Mouse (Mus musculus) intestine, embryonic 16.5 days (tissue): ENCODE data around the gene Sp100. TPM values are rescaled to one million over a fixed set of nuclear protein-coding genes. Genes with fewer than 3 reads are reported as not detected.

ENCODE experiments used
- ATAC-seq: fragments of 200-750 bp; cut with Nextera tagmentation; 2 replicates; pipeline ENCODE4 v1.8.0; 2017; ENCODE audit warnings: moderate TSS enrichment, moderate library complexity
- H3K27ac ChIP-seq: fragments of 300-500 bp; sonication (generic); 2 replicates; pipeline ENCODE4 v1.5.1; 2014; ENCODE audit warnings: mild to moderate bottlenecking, low read length
- H3K27me3 ChIP-seq: fragments of 300-500 bp; sonication (generic); replicated peaks from 2 replicates; pipeline ENCODE4 v1.6.1; 2014; ENCODE audit warnings: low read length, control low read depth, mixed read lengths; ENCODE audit not compliant: control insufficient read depth, insufficient read depth
- H3K36me3 ChIP-seq: fragments of 300-500 bp; sonication (generic); 2 replicates; pipeline ENCODE4 v1.6.1; 2014; ENCODE audit warnings: low read length, control low read depth; ENCODE audit not compliant: control insufficient read depth, insufficient read depth
- H3K4me1 ChIP-seq: fragments of 300-500 bp; sonication (generic); 2 replicates; pipeline ENCODE4 v1.6.1; 2014; ENCODE audit warnings: low read length, control low read depth, mixed read lengths; ENCODE audit not compliant: control insufficient read depth, insufficient read depth
- H3K4me2 ChIP-seq: fragments of 300-500 bp; sonication (generic); 2 replicates; pipeline ENCODE4 v1.6.1; 2014; ENCODE audit warnings: low read depth, low read length, control low read depth
- H3K4me3 ChIP-seq: fragments of 300-500 bp; sonication (generic); 2 replicates; pipeline ENCODE4 v1.5.1; 2014; ENCODE audit warnings: mild to moderate bottlenecking, low read length
- H3K9ac ChIP-seq: fragments of 300-500 bp; sonication (generic); 2 replicates; pipeline ENCODE4 v1.6.1; 2014; ENCODE audit warnings: low read depth, low read length
- H3K9me3 ChIP-seq: fragments of 300-500 bp; sonication (generic); 2 replicates; pipeline ENCODE4 v1.6.1; 2016; ENCODE audit warnings: low read length, control low read depth; ENCODE audit not compliant: control insufficient read depth
- WGBS: fragments of 180-500 bp; shearing (Covaris S2); extraction: QIAGEN DNeasy Blood & Tissue Kit; methylation state at CpG from one replicate; pipeline ENCODE4 v1.1.7; 2014; 5-methylcytosine and 5-hydroxymethylcytosine counted together
- microRNA-seq: library from miRNA; unstranded; fragments of <30 nt; microRNA quantifications from one replicate; pipeline ENCODE4, GENCODE M21; 2016
- polyA plus RNA-seq: library from polyadenylated mRNA; unstranded; fragments of >200 nt; fragmentation: Nextera tagmentation; extraction: Ambion mirVana; gene quantifications from 2 replicates; pipeline ENCODE4 v1.2.1, GENCODE M21; 2015

Sp100 gene
- polyA plus RNA-seq, 1 experiment from 2014 or later: 3.7 TPM

- no peak overlapping the region; the same call in 1 of the 2 replicates for H3K9ac ChIP-seq
- 79% methylated on average over 11 of the region's 11 CpGs for WGBS
- H3K4me3 ChIP-seq: no peak overlapping the region
- no peaks in the 10 kb centered on the region for H3K27me3 ChIP-seq
- ATAC-seq: no peak
- no peaks in the 10 kb centered on the region for H3K4me1 ChIP-seq
- H3K9me3 ChIP-seq: no peaks in the 10 kb centered on the region
- H3K27ac ChIP-seq: no peak overlapping the region
- H3K4me2 ChIP-seq: no peak overlapping the region
- H3K36me3 ChIP-seq: no peaks in the 10 kb centered on the region
These were observed 102.3 kb downstream of the Sp100 start for GRCm38 (mm10) chr1:85751932-85752680.

DNA sequence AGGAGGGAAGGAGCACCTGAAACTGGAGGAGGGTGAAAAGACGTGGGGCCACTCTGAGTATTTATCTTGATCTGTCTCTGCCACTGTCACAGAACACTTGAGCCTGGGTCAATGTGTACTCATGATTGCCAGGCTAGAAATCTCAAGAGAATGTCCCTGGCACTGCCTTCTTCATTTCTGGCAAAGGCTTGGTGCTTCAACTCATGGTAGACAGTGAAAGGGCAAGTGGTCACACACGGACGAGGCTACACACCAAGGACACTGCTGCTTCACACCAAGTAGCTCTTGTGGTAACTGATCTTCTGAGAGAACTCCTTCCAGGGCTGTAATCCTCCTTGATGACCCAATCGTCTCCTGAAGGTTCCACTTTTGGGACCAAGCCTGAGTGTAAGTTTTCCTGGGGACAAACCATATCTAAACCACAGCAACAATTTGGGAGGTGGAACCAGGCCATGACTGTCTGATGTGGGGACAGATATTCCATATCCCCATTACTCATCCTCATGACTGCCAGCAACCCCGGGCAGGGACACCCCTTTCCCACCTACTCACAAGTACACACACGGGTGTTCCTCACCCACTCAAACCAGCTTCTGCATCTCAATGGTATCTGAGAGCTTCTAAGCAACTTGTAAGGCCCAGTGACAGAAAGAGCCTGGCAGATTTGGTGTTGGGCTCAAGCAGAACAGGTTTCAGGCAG, 107.9 kb downstream of the Sp100 start:
- Histone ChIP-seq H3K27me3 (no peaks in the 10 kb centered on the region), H3K9me3 (no peaks in the 10 kb centered on the region), H3K27ac (no peak overlapping the region), H3K4me3 (no peak overlapping the region), H3K36me3 (no peaks in the 10 kb centered on the region), H3K9ac (no peak overlapping the region), H3K4me2 (no peak overlapping the region), H3K4me1 (no peaks in the 10 kb centered on the region)
- no peak for ATAC-seq
- 77% methylated on average over 6 of the region's 6 CpGs for WGBS

DNA sequence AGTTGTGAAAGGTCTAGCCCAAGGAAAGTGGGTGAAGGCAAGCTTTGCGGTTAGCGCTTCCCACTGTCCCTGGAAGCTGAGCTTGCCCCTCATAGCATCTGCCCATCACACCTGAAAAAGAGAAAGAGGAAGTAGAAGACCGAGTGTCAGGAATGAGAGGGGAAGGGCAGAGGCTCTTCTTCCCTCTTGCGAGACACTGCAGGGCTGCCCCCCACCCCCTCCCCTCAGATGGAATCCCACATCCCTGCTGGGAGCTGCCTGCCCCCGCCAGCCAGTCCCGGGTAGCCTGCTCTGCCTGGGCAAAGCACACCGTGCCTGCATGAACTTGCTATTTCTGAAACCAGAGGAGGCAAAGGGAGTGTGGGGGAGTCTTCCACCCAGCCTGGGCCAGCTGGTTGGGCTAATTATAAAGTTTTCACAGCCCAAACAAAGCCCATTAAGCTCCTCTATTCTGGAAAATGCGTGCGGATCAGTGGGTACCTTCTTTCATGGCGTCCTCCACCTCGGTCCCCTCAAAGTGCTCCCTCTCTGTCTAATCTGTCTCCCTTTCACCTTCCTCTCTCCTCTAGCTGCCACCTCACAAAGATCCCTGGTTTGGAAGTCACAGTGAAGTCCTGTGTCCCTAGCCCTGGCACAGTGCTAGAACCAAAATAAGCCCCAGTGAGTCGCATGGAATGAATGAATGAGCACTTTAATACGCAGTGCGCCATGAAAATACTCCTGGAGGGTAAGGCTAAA, 108.6 kb downstream of the Sp100 start:
- H3K36me3 ChIP-seq: no peaks in the 10 kb centered on the region
- H3K4me2 ChIP-seq: no peak overlapping the region
- no peaks in the 10 kb centered on the region for H3K27me3 ChIP-seq
- H3K27ac ChIP-seq: no peak overlapping the region
- no peak overlapping the region for H3K9ac ChIP-seq
- no peak overlapping the region for H3K4me3 ChIP-seq
- WGBS: 38% methylated on average over 14 of the region's 14 CpGs
- no peaks in the 10 kb centered on the region for H3K9me3 ChIP-seq
- no peak for ATAC-seq
- no peaks in the 10 kb centered on the region for H3K4me1 ChIP-seq

GRCm38 (mm10) chr1:85758969-85759293, 109.1 kb downstream of the Sp100 start:
- H3K4me3 ChIP-seq: no peak overlapping the region
- H3K4me1 ChIP-seq: no peaks in the 10 kb centered on the region
- H3K27ac ChIP-seq: no peak overlapping the region
- no peak overlapping the region for H3K4me2 ChIP-seq
- WGBS: 8% methylated on average over 1 of the region's 1 CpGs
- ATAC-seq: no peak
- H3K9ac ChIP-seq: no peak overlapping the region
- H3K36me3 ChIP-seq: no peaks in the 10 kb centered on the region
- no peaks in the 10 kb centered on the region for H3K27me3 ChIP-seq
- no peaks in the 10 kb centered on the region for H3K9me3 ChIP-seq

Small RNA genes within 50 kb of the gene (microRNA-seq; reads per million reads assigned to microRNA genes)
- not detected for gene Mir8096

Other genes with a start within 250 kb of the Sp100 start
- not detected in 2 replicates for gene G530012D18Rik, start 74.3 kb upstream of the Sp100 start, polyA plus RNA-seq
- 1.8 and 2.6 TPM in 2 replicates for gene Sp110, start 51.2 kb upstream of the Sp100 start, polyA plus RNA-seq
- 1.3 and 1.4 TPM in 2 replicates for gene Sp140, start 49.6 kb upstream of the Sp100 start, polyA plus RNA-seq
- 0.56 and 1.3 TPM in 2 replicates for gene A630001G21Rik, start 128.7 kb downstream of the Sp100 start, polyA plus RNA-seq
- 14.4 and 22.9 TPM in 2 replicates for gene Cab39, start 143.5 kb downstream of the Sp100 start, polyA plus RNA-seq
- 129 and 141 TPM in 2 replicates for gene Itm2c, start 244.3 kb downstream of the Sp100 start, polyA plus RNA-seq